Mouse (Mus musculus) hindbrain, embryonic 11.5 days (tissue): ENCODE measurements around the gene Usp2. TPM values are rescaled to one million over a fixed set of nuclear protein-coding genes. Genes with fewer than 3 reads are reported as not detected.

Source experiments
- polyA plus RNA-seq: library from polyadenylated mRNA; unstranded; fragments of >200 nt; fragmentation: Nextera tagmentation; extraction: Ambion mirVana; gene quantifications from 2 replicates; pipeline ENCODE4 v1.2.1, GENCODE M21; 2014

Gene Usp2
- polyA plus RNA-seq, 1 experiment from 2014 or later, result 13.9 TPM

Other genes starting within 250 kb of the Usp2 start
- gene Thy1, start 23.6 kb upstream of the Usp2 start, polyA plus RNA-seq, result 0.31 and 0.35 TPM in 2 replicates
- 0.10 and 0.23 TPM in 2 replicates for gene Mfrp, start 34.7 kb downstream of the Usp2 start, polyA plus RNA-seq
- gene C1qtnf5, start 40.2 kb downstream of the Usp2 start, polyA plus RNA-seq, result 0.82 and 1.2 TPM in 2 replicates
- gene Gm49380, start 46.5 kb downstream of the Usp2 start, polyA plus RNA-seq, result 0.29 and 0.38 TPM in 2 replicates
- gene Rnf26, start 46.5 kb downstream of the Usp2 start, polyA plus RNA-seq, result 43.7 and 51.8 TPM in 2 replicates
- 13.0 and 14.3 TPM in 2 replicates for gene Mcam, start 67.4 kb downstream of the Usp2 start, polyA plus RNA-seq
- gene Cbl, start 167.0 kb downstream of the Usp2 start, polyA plus RNA-seq, result 22.7 and 24.7 TPM in 2 replicates
- not detected in 2 replicates for gene Ccdc153, start 173.7 kb downstream of the Usp2 start, polyA plus RNA-seq
- gene Pdzd3, start 184.4 kb downstream of the Usp2 start, polyA plus RNA-seq, result 0.13 TPM in 1 of 2 replicates, not detected in the other
- gene Nlrx1, start 201.6 kb downstream of the Usp2 start, polyA plus RNA-seq, result 1.9 and 2.9 TPM in 2 replicates
- 2.9 and 5.7 TPM in 2 replicates for gene Abcg4, start 221.6 kb downstream of the Usp2 start, polyA plus RNA-seq
- gene Hinfp, start 238.7 kb downstream of the Usp2 start, polyA plus RNA-seq, result 23.1 and 23.2 TPM in 2 replicates